Mouse (Mus musculus) retina, embryonic 14.5 days (tissue): ENCODE results near the gene Exoc3l.

Source experiments
- DNase-seq: peaks from one replicate; pipeline ENCODE4 v3.0.0-alpha.2; 2015; ENCODE audit warnings: low spot score

Gene Exoc3l

GRCm38 (mm10) chr8:105268342-105269074 is 27.4 kb downstream of the Exoc3l start:
- peak; percentile 79 for DNase-seq

- DNase-seq: no peak
Observed at GRCm38 (mm10) chr8:105266775-105267174, 29.1 kb downstream of the Exoc3l start.

DNA sequence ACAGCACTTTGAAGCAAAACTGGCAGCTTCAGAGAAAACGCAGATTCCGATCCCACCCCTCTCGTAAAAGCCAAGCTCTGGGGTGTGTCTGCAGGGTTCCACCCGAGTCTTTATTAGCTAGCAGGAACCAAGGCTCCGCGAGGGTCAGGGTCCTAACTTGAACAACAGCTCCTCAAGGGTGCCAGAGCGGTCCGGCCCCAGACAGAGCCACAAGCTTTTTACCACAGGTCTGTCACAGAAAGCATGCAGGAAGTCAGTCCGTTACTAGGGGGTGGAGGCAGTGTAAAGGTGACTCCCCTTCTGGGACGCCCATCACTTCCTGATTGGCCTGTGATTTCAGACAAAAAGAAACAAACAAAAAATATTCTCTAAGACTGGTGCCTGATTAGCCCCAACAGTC is 30.8 kb downstream of the Exoc3l start:
- DNase-seq: no peak

DNA sequence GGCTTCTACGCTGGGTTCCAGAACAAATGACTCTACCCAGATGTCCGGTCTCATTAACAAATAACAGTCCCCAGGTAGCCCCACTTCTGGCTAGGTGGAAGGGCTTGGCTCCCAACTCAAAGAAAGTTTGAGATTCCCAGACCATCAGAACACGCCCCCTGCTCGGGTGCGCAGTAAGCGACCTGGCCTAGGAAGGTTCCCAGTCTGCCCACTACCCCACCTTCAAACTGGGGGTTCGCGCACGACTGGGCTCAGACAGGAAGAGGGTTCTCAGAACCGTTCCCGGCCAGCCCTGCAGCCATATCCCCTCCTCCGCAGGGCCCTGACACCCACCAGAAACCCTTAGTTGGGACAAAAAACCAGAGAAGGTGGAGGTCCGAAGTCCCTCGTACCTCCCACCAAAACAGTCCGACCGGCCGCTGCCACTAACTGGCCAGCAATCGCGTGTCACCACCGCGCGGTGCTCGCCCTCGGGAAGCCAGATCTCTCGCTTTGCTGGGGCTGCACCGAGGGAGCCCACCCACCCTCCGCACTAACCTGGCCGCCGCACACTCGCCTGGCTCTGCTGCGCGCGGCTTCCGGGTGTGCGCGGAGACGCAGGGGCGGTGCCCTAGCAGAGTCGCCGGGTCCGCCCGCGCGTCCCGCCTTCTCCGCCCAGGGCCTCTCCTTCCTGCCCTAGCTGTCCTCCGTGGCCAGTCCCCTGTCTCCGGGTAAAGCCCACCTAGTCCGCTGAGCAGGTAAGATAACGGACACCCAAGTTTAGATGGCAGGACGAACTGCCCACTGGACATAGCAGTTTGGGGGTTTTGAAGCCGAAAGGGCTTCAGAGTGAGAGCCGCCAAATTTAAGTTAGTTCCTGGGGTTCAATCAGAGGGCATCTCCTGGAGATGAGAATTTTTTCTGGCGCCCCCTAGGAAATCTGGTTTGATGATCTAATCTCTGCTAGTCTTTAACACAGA is 31.6 kb downstream of the Exoc3l start, which contains the start of the genes Tradd and Fbxl8:
TSS of gene Tradd (minus strand) at position 586 of the 959 bp plus-strand sequence.
TSS of gene Fbxl8 (plus strand) at position 625 of the 959 bp plus-strand sequence.
- DNase-seq: peak; percentile 66

GRCm38 (mm10) chr8:105263244-105263912 is 32.5 kb downstream of the Exoc3l start:
- no peak for DNase-seq

GRCm38 (mm10) chr8:105261326-105261980 is 34.4 kb downstream of the Exoc3l start:
- DNase-seq: no peak

- no peak for DNase-seq
Observed at GRCm38 (mm10) chr8:105260371-105261099, 35.4 kb downstream of the Exoc3l start.

DNA sequence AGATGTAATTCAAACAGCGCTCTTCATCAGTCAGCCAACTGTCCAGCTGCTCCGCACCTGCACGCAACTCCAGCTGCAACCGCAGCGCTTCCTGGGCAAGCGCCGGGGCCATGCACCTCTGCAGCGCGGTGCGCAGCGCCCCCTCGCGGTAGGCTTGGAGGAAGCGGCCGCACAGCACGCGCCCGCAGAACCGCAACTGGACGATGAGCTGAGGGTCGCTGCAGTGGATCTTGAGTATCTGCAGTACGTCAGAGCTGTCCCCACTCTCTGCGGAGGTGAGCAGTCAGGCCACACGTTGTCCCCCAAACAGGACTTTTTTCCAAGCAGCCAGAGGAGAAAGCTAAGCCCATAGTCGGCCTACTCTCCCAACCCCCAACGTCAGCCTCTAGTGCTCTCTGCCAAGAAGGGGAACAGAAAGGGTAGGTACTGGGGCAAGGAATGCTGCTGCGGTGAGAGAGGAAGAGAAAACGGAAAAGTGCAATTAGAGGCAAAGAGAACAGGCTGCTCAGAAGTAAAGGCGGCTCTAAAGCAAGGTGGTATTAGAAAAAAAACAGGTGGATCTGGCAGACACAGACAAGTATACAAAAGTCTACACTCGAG is 36.1 kb downstream of the Exoc3l start:
- peak; percentile 91 for DNase-seq

- DNase-seq: peak; percentile 59
Observed at GRCm38 (mm10) chr8:105258911-105259720, 36.8 kb downstream of the Exoc3l start.

GRCm38 (mm10) chr8:105257318-105258114 is 38.4 kb downstream of the Exoc3l start:
- no peak for DNase-seq

GRCm38 (mm10) chr8:105254966-105255350 is 40.9 kb downstream of the Exoc3l start, which contains the start of gene B3gnt9:
Gene B3gnt9 (minus strand): TSS chr8:105255153.
- DNase-seq: no peak

GRCm38 (mm10) chr8:105254152-105254965 is 41.5 kb downstream of the Exoc3l start:
- DNase-seq: peak; percentile 94

DNA sequence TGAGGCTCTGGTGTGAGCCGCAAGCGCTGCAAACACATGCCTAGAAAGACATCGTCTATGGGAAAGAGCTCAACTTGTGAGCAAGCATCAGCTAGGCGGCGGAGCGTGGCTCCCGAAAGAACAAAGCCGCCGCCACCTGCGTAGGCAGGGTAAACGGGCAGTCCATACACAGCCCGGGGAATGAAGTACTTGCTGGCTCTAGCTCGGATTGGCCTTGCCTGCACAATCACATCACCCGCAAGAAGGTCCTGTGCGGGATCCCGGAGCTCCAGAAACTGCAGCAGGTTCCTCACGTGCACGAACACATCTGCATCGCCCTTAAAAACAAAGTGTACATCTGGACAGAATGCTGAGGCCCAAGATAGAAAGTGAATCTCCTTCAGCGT is 42.1 kb downstream of the Exoc3l start:
- DNase-seq: no peak

GRCm38 (mm10) chr8:105252680-105253537 is 43.0 kb downstream of the Exoc3l start:
- DNase-seq: no peak

- no peak for DNase-seq
Observed at GRCm38 (mm10) chr8:105251954-105252353, 43.9 kb downstream of the Exoc3l start.

DNA sequence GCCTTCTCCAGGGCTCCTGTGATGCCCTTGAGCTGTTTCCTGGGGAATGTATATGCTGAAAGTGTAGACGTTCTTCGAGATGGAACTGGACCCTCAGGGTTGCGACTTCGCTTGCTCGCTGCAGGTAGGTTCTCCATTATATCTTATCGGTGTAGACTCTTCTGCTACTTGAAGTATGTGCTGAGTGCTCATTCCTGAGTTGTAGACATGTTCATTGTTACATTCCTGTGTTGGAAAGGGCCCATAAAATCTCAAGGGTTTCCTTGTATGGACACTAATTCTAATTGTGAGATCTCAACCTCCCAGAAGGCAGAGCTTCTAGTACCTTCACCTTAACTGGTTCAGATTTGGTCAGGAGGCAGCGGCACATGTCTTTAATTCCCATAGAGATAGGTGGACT is 54.9 kb downstream of the Exoc3l start:
- no peak for DNase-seq
